Mouse (Mus musculus) G1E-ER4 (cell line): ENCODE data around the gene Pi4k2b. TPM values are rescaled to one million over a fixed set of nuclear protein-coding genes. Genes with fewer than 3 reads are reported as not detected.

Source experiments
- GATA1 ChIP-seq: IDR thresholded peaks from one replicate; pipeline ENCODE4 v1.8.0; 2012; ENCODE audit warnings: low read length, inconsistent platforms
- polyA plus RNA-seq: library from polyadenylated mRNA; stranded (reverse); fragments of >175 nt; gene quantifications from 2 replicates; pipeline ENCODE4 v1.2.3, GENCODE M21; 2012

The Pi4k2b gene
- polyA plus RNA-seq, 1 experiment, result 35.5 TPM

GRCm38 (mm10) chr5:52755989-52756388 is 14.6 kb downstream of the Pi4k2b start:
- TF ChIP-seq GATA1, result no peak

GRCm38 (mm10) chr5:52762586-52762985 is 21.2 kb downstream of the Pi4k2b start:
- no peak for TF ChIP-seq GATA1

GRCm38 (mm10) chr5:52774267-52774666 is 32.9 kb downstream of the Pi4k2b start:
- no peak for TF ChIP-seq GATA1

- no peak for TF ChIP-seq GATA1
Measured at GRCm38 (mm10) chr5:52775237-52775636, 33.9 kb downstream of the Pi4k2b start, which contains the start of gene Zcchc4. Zcchc4 (plus strand) TSS chr5:52775409.

- no peak for TF ChIP-seq GATA1
Measured at GRCm38 (mm10) chr5:52782523-52783250, 41.3 kb downstream of the Pi4k2b start.

- TF ChIP-seq GATA1, result no peak
Measured at GRCm38 (mm10) chr5:52783251-52783620, 41.9 kb downstream of the Pi4k2b start.

GRCm38 (mm10) chr5:52783957-52784356 is 42.6 kb downstream of the Pi4k2b start:
- TF ChIP-seq GATA1, result no peak

- peak; percentile 77 for TF ChIP-seq GATA1
Measured at GRCm38 (mm10) chr5:52786556-52787322, 45.4 kb downstream of the Pi4k2b start.

- no peak for TF ChIP-seq GATA1
Measured at GRCm38 (mm10) chr5:52793230-52793629, 51.9 kb downstream of the Pi4k2b start.

- TF ChIP-seq GATA1, result no peak
Measured at GRCm38 (mm10) chr5:52794109-52794508, 52.7 kb downstream of the Pi4k2b start.

GRCm38 (mm10) chr5:52799274-52799985 is 58.1 kb downstream of the Pi4k2b start:
- no peak for TF ChIP-seq GATA1

GRCm38 (mm10) chr5:52805801-52806200 is 64.4 kb downstream of the Pi4k2b start:
- no peak for TF ChIP-seq GATA1

- no peak for TF ChIP-seq GATA1
Measured at GRCm38 (mm10) chr5:52806349-52806748, 65.0 kb downstream of the Pi4k2b start.

- TF ChIP-seq GATA1, result no peak
Measured at GRCm38 (mm10) chr5:52807030-52807429, 65.7 kb downstream of the Pi4k2b start.

- no peak for TF ChIP-seq GATA1
Measured at GRCm38 (mm10) chr5:52810446-52810845, 69.1 kb downstream of the Pi4k2b start.

- TF ChIP-seq GATA1, result no peak
Measured at GRCm38 (mm10) chr5:52811056-52811455, 69.7 kb downstream of the Pi4k2b start.
